Mouse (Mus musculus): ENCODE results near the gene Tcea2. TPM values are rescaled to one million over a fixed set of nuclear protein-coding genes. Genes with fewer than 3 reads are reported as not detected.

Tcea2 gene
- polyA plus RNA-seq, 1 experiment from 2014 or later, result 30.0 TPM

- 58% methylated on average over 5 of the region's 5 CpGs for WGBS
- H3K27ac ChIP-seq, result no peak overlapping the region
- peaks cover 30% of the 10 kb centered on the region for H3K4me1 ChIP-seq
Measured at GRCm38 (mm10) chr2:181677096-181677754, 2.9 kb upstream of the Tcea2 start.

GRCm38 (mm10) chr2:181677755-181678098 lies 2.4 kb upstream of the Tcea2 start:
- H3K4me1 ChIP-seq, result peaks cover 30% of the 10 kb centered on the region
- H3K4me3 ChIP-seq, result no peak overlapping the region
- H3K4me2 ChIP-seq (replicated peaks), result no peak overlapping the region
- no peaks in the 10 kb centered on the region for H3K9me3 ChIP-seq
- no peaks in the 10 kb centered on the region for H3K36me3 ChIP-seq
- no peak for ATAC-seq (ENCODE audit: low FRiP score, low read depth)
- peaks cover 18% of the 10 kb centered on the region for H3K27me3 ChIP-seq (replicated peaks)
- H3K27ac ChIP-seq, result no peak overlapping the region
- 59% methylated on average over 3 of the region's 3 CpGs for WGBS
- H3K9ac ChIP-seq, result no peak overlapping the region

More at GRCm38 (mm10) chr2:181677096-181677754, 2.9 kb upstream of the Tcea2 start:
- Histone ChIP-seq H3K36me3 (no peaks in the 10 kb centered on the region), H3K9ac (no peak overlapping the region), H3K27me3 (replicated peaks) (peaks cover 23% of the 10 kb centered on the region), H3K4me2 (replicated peaks) (no peak overlapping the region), H3K4me3 (no peak overlapping the region), H3K9me3 (no peaks in the 10 kb centered on the region)
- ATAC-seq (ENCODE audit: low FRiP score, low read depth), result no peak

- Histone ChIP-seq H3K4me1 (peaks cover 25% of the 10 kb centered on the region), H3K9ac (no peak overlapping the region), H3K27me3 (replicated peaks) (peaks cover 8% of the 10 kb centered on the region; the same call in 1 of the 2 replicates), H3K4me3 (no peak overlapping the region), H3K9me3 (no peaks in the 10 kb centered on the region), H3K27ac (no peak overlapping the region), H3K36me3 (no peaks in the 10 kb centered on the region), H3K4me2 (replicated peaks) (no peak overlapping the region)
- ATAC-seq (ENCODE audit: low FRiP score, low read depth), result peak; percentile 42; the same call in 1 of the 2 replicates
- 40% methylated on average over 1 of the region's 1 CpGs for WGBS
Measured at GRCm38 (mm10) chr2:181678780-181679179, 1.3 kb upstream of the Tcea2 start.

GRCm38 (mm10) chr2:181680716-181681117 lies 607 bp downstream of the Tcea2 start:
- peak overlapping the region; percentile 64 for H3K4me3 ChIP-seq
- no peak overlapping the region for H3K27ac ChIP-seq
- peak; percentile 33 for ATAC-seq (ENCODE audit: low FRiP score, low read depth)
- H3K4me2 ChIP-seq (replicated peaks), result peak overlapping the region; percentile 93
- no peaks in the 10 kb centered on the region for H3K36me3 ChIP-seq
- no peaks in the 10 kb centered on the region for H3K27me3 ChIP-seq (replicated peaks)
- H3K4me1 ChIP-seq, result peaks cover 17% of the 10 kb centered on the region
- 20% methylated on average over 7 of the region's 7 CpGs for WGBS
- H3K9me3 ChIP-seq, result no peaks in the 10 kb centered on the region
- H3K9ac ChIP-seq, result peak overlapping the region; percentile 84

GRCm38 (mm10) chr2:181681978-181682377 lies 1.9 kb downstream of the Tcea2 start:
- Histone ChIP-seq H3K9ac (no peak overlapping the region), H3K4me3 (no peak overlapping the region), H3K4me1 (peaks cover 11% of the 10 kb centered on the region; the same call in 1 of the 2 replicates), H3K27me3 (replicated peaks) (no peaks in the 10 kb centered on the region), H3K9me3 (no peaks in the 10 kb centered on the region), H3K27ac (no peak overlapping the region), H3K4me2 (replicated peaks) (no peak overlapping the region), H3K36me3 (peaks cover 4% of the 10 kb centered on the region)
- 91% methylated on average over 1 of the region's 1 CpGs for WGBS
- ATAC-seq (ENCODE audit: low FRiP score, low read depth), result no peak

- Histone ChIP-seq H3K9ac (no peak overlapping the region), H3K4me1 (peaks cover 9% of the 10 kb centered on the region; the same call in 1 of the 2 replicates), H3K27me3 (replicated peaks) (no peaks in the 10 kb centered on the region), H3K9me3 (no peaks in the 10 kb centered on the region), H3K36me3 (peaks cover 17% of the 10 kb centered on the region), H3K4me3 (no peak overlapping the region), H3K4me2 (replicated peaks) (no peak overlapping the region), H3K27ac (no peak overlapping the region)
- no peak for ATAC-seq (ENCODE audit: low FRiP score, low read depth)
- 72% methylated on average over 4 of the region's 4 CpGs for WGBS
Measured at GRCm38 (mm10) chr2:181683381-181683780, 3.3 kb downstream of the Tcea2 start.

- H3K27me3 ChIP-seq (replicated peaks), result no peaks in the 10 kb centered on the region
- H3K36me3 ChIP-seq, result peaks cover 28% of the 10 kb centered on the region
- H3K9me3 ChIP-seq, result no peaks in the 10 kb centered on the region
- no peak overlapping the region for H3K4me3 ChIP-seq
- no peak overlapping the region for H3K9ac ChIP-seq
- H3K4me2 ChIP-seq (replicated peaks), result no peak overlapping the region
- peaks cover 9% of the 10 kb centered on the region; the same call in 1 of the 2 replicates for H3K4me1 ChIP-seq
- ATAC-seq (ENCODE audit: low FRiP score, low read depth), result no peak
- WGBS, result 86% methylated on average over 1 of the region's 1 CpGs
- no peak overlapping the region for H3K27ac ChIP-seq
Measured at GRCm38 (mm10) chr2:181684713-181685112, 4.6 kb downstream of the Tcea2 start.

GRCm38 (mm10) chr2:181685686-181686085 lies 5.6 kb downstream of the Tcea2 start:
- H3K4me2 ChIP-seq (replicated peaks), result no peak overlapping the region
- H3K36me3 ChIP-seq, result peaks cover 28% of the 10 kb centered on the region
- no peaks in the 10 kb centered on the region for H3K9me3 ChIP-seq
- no peak overlapping the region for H3K9ac ChIP-seq
- no peak overlapping the region for H3K27ac ChIP-seq
- no peak overlapping the region for H3K4me3 ChIP-seq
- no peak for ATAC-seq (ENCODE audit: low FRiP score, low read depth)
- peaks cover 8% of the 10 kb centered on the region; the same call in 1 of the 2 replicates for H3K4me1 ChIP-seq
- H3K27me3 ChIP-seq (replicated peaks), result no peaks in the 10 kb centered on the region
- WGBS, result 94% methylated on average over 4 of the region's 4 CpGs

- Histone ChIP-seq H3K4me2 (replicated peaks) (no peak overlapping the region), H3K9me3 (no peaks in the 10 kb centered on the region), H3K4me1 (peaks cover under 1% of the 10 kb centered on the region), H3K36me3 (peaks cover 28% of the 10 kb centered on the region), H3K27ac (no peak overlapping the region), H3K27me3 (replicated peaks) (no peaks in the 10 kb centered on the region), H3K4me3 (no peak overlapping the region), H3K9ac (no peak overlapping the region)
- 93% methylated on average over 8 of the region's 8 CpGs for WGBS
- no peak for ATAC-seq (ENCODE audit: low FRiP score, low read depth)
Measured at GRCm38 (mm10) chr2:181687586-181687985, 7.5 kb downstream of the Tcea2 start.

GRCm38 (mm10) chr2:181689466-181690160 lies 9.5 kb downstream of the Tcea2 start:
- H3K36me3 ChIP-seq, result peaks cover 28% of the 10 kb centered on the region
- no peak for ATAC-seq (ENCODE audit: low FRiP score, low read depth)
- no peaks in the 10 kb centered on the region for H3K9me3 ChIP-seq
- no peaks in the 10 kb centered on the region for H3K27me3 ChIP-seq (replicated peaks)
- H3K27ac ChIP-seq, result no peak overlapping the region
- H3K9ac ChIP-seq, result no peak overlapping the region
- H3K4me2 ChIP-seq (replicated peaks), result no peak overlapping the region
- no peak overlapping the region for H3K4me3 ChIP-seq
- peaks cover 13% of the 10 kb centered on the region for H3K4me1 ChIP-seq
- WGBS, result 93% methylated on average over 10 of the region's 10 CpGs

- ATAC-seq (ENCODE audit: low FRiP score, low read depth), result no peak
- Histone ChIP-seq H3K4me2 (replicated peaks) (no peak overlapping the region), H3K9ac (no peak overlapping the region), H3K4me3 (no peak overlapping the region), H3K9me3 (no peaks in the 10 kb centered on the region), H3K4me1 (peaks cover 13% of the 10 kb centered on the region), H3K27me3 (replicated peaks) (no peaks in the 10 kb centered on the region), H3K27ac (no peak overlapping the region), H3K36me3 (peaks cover 28% of the 10 kb centered on the region)
- 86% methylated on average over 6 of the region's 6 CpGs for WGBS
Measured at GRCm38 (mm10) chr2:181691083-181691482, 11.0 kb downstream of the Tcea2 start.

- Histone ChIP-seq H3K9me3 (no peaks in the 10 kb centered on the region), H3K4me2 (replicated peaks) (no peak overlapping the region), H3K4me3 (no peak overlapping the region), H3K9ac (no peak overlapping the region), H3K27ac (no peak overlapping the region), H3K4me1 (peaks cover 13% of the 10 kb centered on the region), H3K27me3 (replicated peaks) (no peaks in the 10 kb centered on the region), H3K36me3 (peaks cover 28% of the 10 kb centered on the region)
- ATAC-seq (ENCODE audit: low FRiP score, low read depth), result no peak
- WGBS, result 94% methylated on average over 4 of the region's 4 CpGs
Measured at GRCm38 (mm10) chr2:181691571-181691970, 11.5 kb downstream of the Tcea2 start.

All from neural tube, embryonic 12.5 days (tissue).